Mouse (Mus musculus) inflammation-experienced regulatory T-cells, adult 16 weeks (primary cell): Measurements from ENCODE around the gene Etv3. TPM values are rescaled to one million over a fixed set of nuclear protein-coding genes. Genes with fewer than 3 reads are reported as not detected.

Source experiments
- polyA plus RNA-seq: library from polyadenylated mRNA; unstranded; fragments of 100-300 nt; shearing (Covaris generic); gene quantifications from one replicate; pipeline ENCODE4 v1.2.1, GENCODE M21; 2017

Gene Etv3
- 56.8 TPM for polyA plus RNA-seq

GRCm38 (mm10) chr3:87525043-87525836, at the start of gene Etv3:
Gene Etv3, plus strand, starts transcription at chr3:87525407.

Other genes starting within 250 kb of the Etv3 start
- 5.3 TPM for gene Cd5l, start 167.5 kb upstream of the Etv3 start, polyA plus RNA-seq
- gene Fcrl1, start 149.0 kb upstream of the Etv3 start, polyA plus RNA-seq: 17.6 TPM
- 1.3 TPM for gene Fcrl5, start 89.6 kb upstream of the Etv3 start, polyA plus RNA-seq
- gene Arhgef11, start 92.2 kb downstream of the Etv3 start, polyA plus RNA-seq: 10.8 TPM
- 0.56 TPM for gene Lrrc71, start 223.2 kb downstream of the Etv3 start, polyA plus RNA-seq